Mouse (Mus musculus): Measurements from ENCODE around the gene Rnaseh2c.

DNA sequence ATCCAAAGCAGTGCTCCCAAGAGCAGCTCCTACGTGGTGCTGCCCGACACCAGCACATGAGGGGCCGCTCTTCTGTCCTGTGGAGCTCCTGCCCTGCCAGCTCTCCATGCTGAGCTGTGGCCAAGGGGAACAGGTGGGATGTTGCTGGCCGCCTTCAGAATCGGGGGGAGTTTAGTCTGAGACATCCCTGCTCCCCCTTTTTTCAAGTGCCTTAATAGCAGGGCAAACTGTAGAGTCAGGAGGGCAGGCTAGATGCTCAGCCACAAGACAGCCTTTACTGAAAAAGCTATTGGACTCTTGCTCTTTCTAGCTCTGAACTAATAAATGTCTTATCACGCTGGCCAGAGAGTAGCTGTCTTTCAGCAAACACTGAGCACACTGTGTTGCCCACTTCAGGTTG, 46.1 kb downstream of the Rnaseh2c start:
- TF ChIP-seq CTCF (conservative IDR thresholded peaks at IDR 0.05; ENCODE audit: low read length) (no peak), POU5F1 (IDR thresholded peaks at IDR 0.05; ENCODE audit: borderline replicate concordance, low read length) (no peak)
